ENCODE assay signal across 9 mouse cellular contexts in genomic region chr3:137322304-137322703, GRCm38 (mm10). TPM values are rescaled to one million over a fixed set of nuclear protein-coding genes. Genes with fewer than 3 reads are reported as not detected.
DNase-seq lines count a peak whose midpoint lies in the region; ATAC-seq and TF ChIP-seq lines count a peak whose summit lies in the region.
"Had no signal": no experiment of that assay in that cellular context is flagged by ENCODE, and none has a peak within 500 bp of the region (broad histone marks: within the 10 kb centered on the region; RNA-seq: fewer than 3 reads in every experiment).

No protein-coding gene starts in this region.

- 60% methylated on average over 12 of the region's 12 CpGs for WGBS in heart, embryonic 11.5 days (ENCODE audit: insufficient replicate concordance)
- WGBS in embryonic facial prominence, embryonic 10.5 days = 59% methylated on average over 12 of the region's 12 CpGs
- 30% methylated on average over 12 of the region's 12 CpGs for WGBS in hindbrain, embryonic 13.5 days
- 46% methylated on average over 12 of the region's 12 CpGs for WGBS in midbrain, embryonic 14.5 days
- 46% methylated on average over 12 of the region's 12 CpGs for WGBS in liver, postnatal 0 days (ENCODE audit: insufficient replicate concordance)

- no peak overlapping the region for H3K4me3 ChIP-seq in heart, embryonic 11.5 days (ENCODE audit: low read depth, low read length)
- no peak overlapping the region for H3K4me3 ChIP-seq in embryonic facial prominence, embryonic 10.5 days
- no peak overlapping the region for H3K4me3 ChIP-seq in hindbrain, embryonic 13.5 days
- no peak overlapping the region for H3K4me3 ChIP-seq in midbrain, embryonic 14.5 days (replicated peaks; ENCODE audit: low read depth, low read length)
- no peak overlapping the region for H3K4me3 ChIP-seq in liver, postnatal 0 days (ENCODE audit: low read depth, low read length)
- H3K4me3 ChIP-seq: limb, embryonic 13.5 days had no signal

- H3K27me3 ChIP-seq in heart, embryonic 11.5 days (ENCODE audit: control insufficient read depth, insufficient read depth, low read length) = no peaks in the 10 kb centered on the region
- no peaks in the 10 kb centered on the region for H3K27me3 ChIP-seq in embryonic facial prominence, embryonic 10.5 days (replicated peaks; ENCODE audit: low read depth, poor library complexity, severe bottlenecking)
- H3K27me3 ChIP-seq in hindbrain, embryonic 13.5 days = no peaks in the 10 kb centered on the region
- H3K27me3 ChIP-seq in midbrain, embryonic 14.5 days (ENCODE audit: control insufficient read depth, insufficient read depth, low read length) = no peaks in the 10 kb centered on the region
- no peaks in the 10 kb centered on the region for H3K27me3 ChIP-seq in liver, postnatal 0 days (ENCODE audit: insufficient read depth, low read length)

- no peak overlapping the region for H3K9ac ChIP-seq in heart, embryonic 11.5 days (ENCODE audit: low read depth, low read length)
- H3K9ac ChIP-seq in hindbrain, embryonic 13.5 days = no peak overlapping the region
- H3K9ac ChIP-seq in midbrain, embryonic 14.5 days (replicated peaks; ENCODE audit: low read length) = no peak overlapping the region
- no peak overlapping the region for H3K9ac ChIP-seq in liver, postnatal 0 days (replicated peaks)
- H3K9ac ChIP-seq: limb, embryonic 13.5 days had no signal

- DNase-seq in heart, adult 18-20 months = peak; percentile 44 to 77
- DNase-seq in embryonic facial prominence, embryonic 10.5 days (ENCODE audit: low spot score) = peak; percentile 25
- peak; percentile 63 for DNase-seq in midbrain, embryonic 14.5 days
- no peak for DNase-seq in liver, postnatal 0 days
- no peak for DNase-seq in liver
- DNase-seq in spleen, adult 18-20 months = no peak

- no peak for TF ChIP-seq CTCF in liver, postnatal 0 days (IDR thresholded peaks at IDR 0.05; ENCODE audit: low read depth)

- no peak overlapping the region for H3K4me2 ChIP-seq in heart, embryonic 11.5 days
- peak overlapping the region; percentile 4 for H3K4me2 ChIP-seq in hindbrain, embryonic 13.5 days
- peak overlapping the region; percentile 22 for H3K4me2 ChIP-seq in midbrain, embryonic 14.5 days (ENCODE audit: low read length)
- H3K4me2 ChIP-seq in liver, postnatal 0 days (ENCODE audit: low read depth, low read length) = no peak overlapping the region
- H3K4me2 ChIP-seq: limb, embryonic 13.5 days had no signal

- no peak for TF ChIP-seq EP300 in liver, postnatal 0 days (IDR thresholded peaks at IDR 0.05; ENCODE audit: low read depth)

- no peak for ATAC-seq in heart, embryonic 11.5 days (replicated peaks; ENCODE audit: insufficient number of reproducible peaks, low FRiP score, low TSS enrichment)
- ATAC-seq in hindbrain, embryonic 13.5 days (ENCODE audit: low FRiP score) = peak; percentile 84
- peak; percentile 50; the same call in 1 of the 2 replicates for ATAC-seq in midbrain, embryonic 14.5 days (ENCODE audit: low FRiP score, low TSS enrichment)
- ATAC-seq in liver, postnatal 0 days = no peak

- no peaks in the 10 kb centered on the region for H3K36me3 ChIP-seq in heart, embryonic 11.5 days (ENCODE audit: control insufficient read depth, insufficient read depth, low read length)
- no peaks in the 10 kb centered on the region for H3K36me3 ChIP-seq in embryonic facial prominence, embryonic 10.5 days (replicated peaks)
- H3K36me3 ChIP-seq in hindbrain, embryonic 13.5 days = no peaks in the 10 kb centered on the region
- no peaks in the 10 kb centered on the region for H3K36me3 ChIP-seq in midbrain, embryonic 14.5 days (ENCODE audit: control insufficient read depth, insufficient read depth, low read length)
- no peaks in the 10 kb centered on the region for H3K36me3 ChIP-seq in liver, postnatal 0 days (replicated peaks; ENCODE audit: insufficient read depth, low read length)
- H3K36me3 ChIP-seq: limb, embryonic 13.5 days had no signal

- no peak overlapping the region for H3K27ac ChIP-seq in heart, embryonic 11.5 days (ENCODE audit: low read depth, low read length)
- H3K27ac ChIP-seq in embryonic facial prominence, embryonic 10.5 days (replicated peaks) = no peak overlapping the region
- H3K27ac ChIP-seq in hindbrain, embryonic 13.5 days = no peak overlapping the region
- peak overlapping the region; percentile 20; the same call in 1 of the 2 replicates for H3K27ac ChIP-seq in midbrain, embryonic 14.5 days (replicated peaks; ENCODE audit: low read depth, low read length)
- H3K27ac ChIP-seq in liver, postnatal 0 days (ENCODE audit: low read depth) = no peak overlapping the region
- H3K27ac ChIP-seq: limb, embryonic 13.5 days had no signal

- no peaks in the 10 kb centered on the region for H3K9me3 ChIP-seq in heart, embryonic 11.5 days (replicated peaks; ENCODE audit: control insufficient read depth, low read length)
- no peaks in the 10 kb centered on the region for H3K9me3 ChIP-seq in embryonic facial prominence, embryonic 10.5 days
- H3K9me3 ChIP-seq in hindbrain, embryonic 13.5 days = no peaks in the 10 kb centered on the region
- H3K9me3 ChIP-seq in midbrain, embryonic 14.5 days (ENCODE audit: control insufficient read depth, low read length) = no peaks in the 10 kb centered on the region
- no peaks in the 10 kb centered on the region for H3K9me3 ChIP-seq in liver, postnatal 0 days (ENCODE audit: low read length)
- H3K9me3 ChIP-seq: limb, embryonic 13.5 days had no signal

- H3K4me1 ChIP-seq in heart, embryonic 11.5 days (ENCODE audit: control insufficient read depth, insufficient read depth, low read length) = no peaks in the 10 kb centered on the region; the same call in 1 of the 2 replicates
- peaks cover 4% of the 10 kb centered on the region for H3K4me1 ChIP-seq in embryonic facial prominence, embryonic 10.5 days
- peaks cover 12% of the 10 kb centered on the region for H3K4me1 ChIP-seq in hindbrain, embryonic 13.5 days (replicated peaks)
- H3K4me1 ChIP-seq in midbrain, embryonic 14.5 days (ENCODE audit: control insufficient read depth, insufficient read depth, low read length) = peaks cover 7% of the 10 kb centered on the region; the same call in 1 of the 2 replicates
- H3K4me1 ChIP-seq in liver, postnatal 0 days (ENCODE audit: insufficient read depth) = no peaks in the 10 kb centered on the region

RNA-seq across cellular contexts. Expression of gene Emcn, which starts 18.6 kb away (rescaled TPM):
- total RNA-seq in heart, adult 18-20 months (2021) = 10 to 100 TPM; 38.0 to 39.2 TPM
- 72.9 and 84.0 TPM in 2 replicates for polyA plus RNA-seq in heart, embryonic 11.5 days (2014; fragmentation: Nextera tagmentation; extraction: Ambion mirVana)
- 29.3 and 30.3 TPM in 2 replicates for polyA plus RNA-seq in embryonic facial prominence, embryonic 10.5 days (2016; fragmentation: Nextera tagmentation; extraction: Ambion mirVana)
- 15.0 and 15.5 TPM in 2 replicates for polyA plus RNA-seq in hindbrain, embryonic 13.5 days (2015; fragmentation: Nextera tagmentation; extraction: Ambion mirVana)
- 3.7 and 10.8 TPM in 2 replicates for polyA plus RNA-seq in midbrain, embryonic 14.5 days (2014; fragmentation: Nextera tagmentation; extraction: Ambion mirVana)
- 3.6 and 3.8 TPM in 2 replicates for polyA plus RNA-seq in liver, postnatal 0 days (2015; fragmentation: Nextera tagmentation; extraction: Ambion mirVana)

Comparison
In these comparisons a context has a peak if more than half of its experiments do, and no peak if none do; other contexts are left out.
1. DNase-seq: peak in heart, adult 18-20 months (2 of 2), embryonic facial prominence, embryonic 10.5 days (single experiment) and midbrain, embryonic 14.5 days (single experiment); none in liver, postnatal 0 days (single experiment), liver (single experiment) and spleen, adult 18-20 months (0 of 2).
2. ATAC-seq: peak in hindbrain, embryonic 13.5 days (single experiment) and midbrain, embryonic 14.5 days (single experiment); none in heart, embryonic 11.5 days (single experiment) and liver, postnatal 0 days (single experiment).
3. H3K4me2 ChIP-seq: peak in hindbrain, embryonic 13.5 days (single experiment) and midbrain, embryonic 14.5 days (single experiment); none in heart, embryonic 11.5 days (single experiment) and liver, postnatal 0 days (single experiment).